Mouse (Mus musculus): Measurements from ENCODE around the gene Sel1l. TPM values are rescaled to one million over a fixed set of nuclear protein-coding genes. Genes with fewer than 3 reads are reported as not detected.

Sel1l gene
- total and polyA plus RNA-seq, 3 experiments, result 57.1 to 107 (median 80.1) TPM

DNA sequence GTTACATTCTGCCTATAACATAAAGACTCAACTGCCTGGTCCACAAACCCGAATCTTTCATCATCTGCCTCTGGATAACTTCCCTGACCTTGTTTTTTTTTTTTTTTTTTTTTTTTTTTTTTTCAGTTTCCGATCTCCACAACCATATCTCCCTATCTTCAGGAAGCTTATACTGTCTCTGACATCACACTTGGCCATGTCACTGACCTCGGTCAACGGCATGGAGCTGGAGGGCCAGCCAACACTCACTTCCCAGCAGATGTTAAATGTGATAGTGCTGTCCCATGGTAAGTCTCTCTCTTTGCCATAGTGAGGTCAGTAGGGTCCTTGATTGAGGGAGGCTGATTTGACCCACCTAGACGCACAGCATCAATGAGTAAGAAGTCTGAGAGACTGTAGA is 72.6 kb downstream of the Sel1l start:
- Histone ChIP-seq H3K4me3 (ENCODE audit: low read depth, low read length) (no peak overlapping the region; the same call in 1 of the 2 replicates), H3K36me3 (replicated peaks) (peaks cover 9% of the 10 kb centered on the region), H3K9me3 (replicated peaks) (no peaks in the 10 kb centered on the region), H3K4me1 (ENCODE audit: insufficient read depth, low read depth, low read length) (peaks cover 64% of the 10 kb centered on the region), H3K27me3 (ENCODE audit: insufficient read depth, low read length) (peaks cover 3% of the 10 kb centered on the region; the same call in 1 of the 2 replicates)
- ATAC-seq (ENCODE audit: extremely low read depth, insufficient number of reproducible peaks, low FRiP score, poor library complexity, severe bottlenecking) (no peak), DNase-seq (ENCODE audit: low spot score) (no peak)
- TF ChIP-seq TAL1 (conservative IDR thresholded peaks at IDR 0.05; ENCODE audit: low read depth, low read length) (no peak), CTCF (IDR thresholded peaks at IDR 0.05; ENCODE audit: low read depth, low read length) (no peak), POLR2AphosphoS5 (IDR thresholded peaks at IDR 0.05; ENCODE audit: insufficient replicate concordance, low read depth, low read length) (no peak), GATA1 (IDR thresholded peaks at IDR 0.05; ENCODE audit: borderline replicate concordance, low read length) (no peak), GATA2 (IDR thresholded peaks at IDR 0.05; ENCODE audit: borderline replicate concordance, low read depth, low read length) (no peak)

DNA sequence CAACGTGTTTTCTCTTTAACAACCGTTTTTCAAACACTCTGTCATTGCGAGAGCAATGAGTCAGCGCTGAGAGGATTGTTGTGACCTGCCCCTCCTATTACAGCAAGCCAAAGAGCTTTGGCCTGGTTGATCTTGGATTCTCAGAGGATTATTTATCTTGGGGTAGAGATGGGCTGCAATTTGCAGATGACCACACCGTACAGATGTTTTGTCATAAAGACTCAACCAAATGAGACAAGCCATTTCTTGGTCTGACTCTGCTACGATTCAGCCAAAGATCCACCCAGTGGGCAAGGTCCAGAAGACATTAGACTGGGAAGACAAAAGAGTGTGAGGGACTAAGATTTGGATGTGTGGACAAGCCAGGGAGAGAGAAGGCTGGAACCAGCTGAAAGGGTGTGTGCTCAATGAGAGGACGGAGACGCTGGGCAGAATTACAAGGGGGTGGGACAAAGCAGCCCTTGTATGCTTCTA is 74.1 kb downstream of the Sel1l start:
- no peaks in the 10 kb centered on the region for H3K9me3 ChIP-seq (replicated peaks)
- TF ChIP-seq TAL1 (conservative IDR thresholded peaks at IDR 0.05; ENCODE audit: low read depth, low read length), result no peak
- no peak for TF ChIP-seq POLR2AphosphoS5 (IDR thresholded peaks at IDR 0.05; ENCODE audit: insufficient replicate concordance, low read depth, low read length)
- no peak for TF ChIP-seq CTCF (IDR thresholded peaks at IDR 0.05; ENCODE audit: low read depth, low read length)
- no peak for TF ChIP-seq GATA1 (IDR thresholded peaks at IDR 0.05; ENCODE audit: borderline replicate concordance, low read length)
- TF ChIP-seq GATA2 (IDR thresholded peaks at IDR 0.05; ENCODE audit: borderline replicate concordance, low read depth, low read length), result no peak
- DNase-seq (ENCODE audit: low spot score), result no peak
- H3K4me1 ChIP-seq (ENCODE audit: insufficient read depth, low read depth, low read length), result peaks cover 71% of the 10 kb centered on the region
- no peak overlapping the region; the same call in 1 of the 2 replicates for H3K4me3 ChIP-seq (ENCODE audit: low read depth, low read length)
- peak; percentile 46; the same call in 1 of the 2 replicates for ATAC-seq (ENCODE audit: extremely low read depth, insufficient number of reproducible peaks, low FRiP score, poor library complexity, severe bottlenecking)
- H3K27me3 ChIP-seq (ENCODE audit: insufficient read depth, low read length), result peaks cover 3% of the 10 kb centered on the region; the same call in 1 of the 2 replicates
- peaks cover 14% of the 10 kb centered on the region for H3K36me3 ChIP-seq (replicated peaks)

GRCm38 (mm10) chr12:91768871-91769270 is 80.1 kb downstream of the Sel1l start:
- Histone ChIP-seq H3K36me3 (replicated peaks) (peaks cover 20% of the 10 kb centered on the region), H3K27me3 (ENCODE audit: insufficient read depth, low read length) (no peaks in the 10 kb centered on the region), H3K4me1 (ENCODE audit: insufficient read depth, low read depth, low read length) (peaks cover 76% of the 10 kb centered on the region), H3K9me3 (replicated peaks) (no peaks in the 10 kb centered on the region), H3K4me3 (ENCODE audit: low read depth, low read length) (no peak overlapping the region)
- no peak for ATAC-seq (ENCODE audit: extremely low read depth, insufficient number of reproducible peaks, low FRiP score, poor library complexity, severe bottlenecking)
- no peak for TF ChIP-seq GATA2 (IDR thresholded peaks at IDR 0.05; ENCODE audit: borderline replicate concordance, low read depth, low read length)
- no peak for TF ChIP-seq GATA1 (IDR thresholded peaks at IDR 0.05; ENCODE audit: borderline replicate concordance, low read length)
- TF ChIP-seq TAL1 (conservative IDR thresholded peaks at IDR 0.05; ENCODE audit: low read depth, low read length), result no peak
- TF ChIP-seq POLR2AphosphoS5 (IDR thresholded peaks at IDR 0.05; ENCODE audit: insufficient replicate concordance, low read depth, low read length), result no peak
- TF ChIP-seq CTCF (IDR thresholded peaks at IDR 0.05; ENCODE audit: low read depth, low read length), result no peak
- no peak for DNase-seq (ENCODE audit: low spot score)

DNA sequence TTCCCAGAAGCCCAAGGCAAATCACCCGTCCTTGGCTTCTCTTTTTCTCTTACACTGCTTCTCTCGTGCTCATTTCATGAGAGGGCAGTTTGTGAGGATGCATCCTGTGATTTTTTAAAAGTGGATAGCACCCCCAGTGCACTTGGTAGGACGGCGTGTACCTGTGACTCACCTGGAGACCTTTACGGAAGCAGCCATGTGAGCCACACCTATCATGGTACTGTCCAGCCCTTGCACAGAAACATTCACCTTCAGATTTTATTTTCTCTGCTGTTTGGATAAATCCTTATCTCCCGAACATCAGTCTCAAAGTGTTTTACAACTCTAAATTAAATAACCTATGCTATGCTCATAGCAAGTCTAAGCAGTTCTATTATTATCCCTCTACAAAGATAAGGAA is 80.8 kb downstream of the Sel1l start:
- no peak for ATAC-seq (ENCODE audit: extremely low read depth, insufficient number of reproducible peaks, low FRiP score, poor library complexity, severe bottlenecking)
- H3K9me3 ChIP-seq (replicated peaks), result no peaks in the 10 kb centered on the region
- no peak for TF ChIP-seq TAL1 (conservative IDR thresholded peaks at IDR 0.05; ENCODE audit: low read depth, low read length)
- DNase-seq (ENCODE audit: low spot score), result no peak
- H3K36me3 ChIP-seq (replicated peaks), result peaks cover 19% of the 10 kb centered on the region
- peaks cover 81% of the 10 kb centered on the region for H3K4me1 ChIP-seq (ENCODE audit: insufficient read depth, low read depth, low read length)
- no peaks in the 10 kb centered on the region for H3K27me3 ChIP-seq (ENCODE audit: insufficient read depth, low read length)
- H3K4me3 ChIP-seq (ENCODE audit: low read depth, low read length), result no peak overlapping the region

DNA sequence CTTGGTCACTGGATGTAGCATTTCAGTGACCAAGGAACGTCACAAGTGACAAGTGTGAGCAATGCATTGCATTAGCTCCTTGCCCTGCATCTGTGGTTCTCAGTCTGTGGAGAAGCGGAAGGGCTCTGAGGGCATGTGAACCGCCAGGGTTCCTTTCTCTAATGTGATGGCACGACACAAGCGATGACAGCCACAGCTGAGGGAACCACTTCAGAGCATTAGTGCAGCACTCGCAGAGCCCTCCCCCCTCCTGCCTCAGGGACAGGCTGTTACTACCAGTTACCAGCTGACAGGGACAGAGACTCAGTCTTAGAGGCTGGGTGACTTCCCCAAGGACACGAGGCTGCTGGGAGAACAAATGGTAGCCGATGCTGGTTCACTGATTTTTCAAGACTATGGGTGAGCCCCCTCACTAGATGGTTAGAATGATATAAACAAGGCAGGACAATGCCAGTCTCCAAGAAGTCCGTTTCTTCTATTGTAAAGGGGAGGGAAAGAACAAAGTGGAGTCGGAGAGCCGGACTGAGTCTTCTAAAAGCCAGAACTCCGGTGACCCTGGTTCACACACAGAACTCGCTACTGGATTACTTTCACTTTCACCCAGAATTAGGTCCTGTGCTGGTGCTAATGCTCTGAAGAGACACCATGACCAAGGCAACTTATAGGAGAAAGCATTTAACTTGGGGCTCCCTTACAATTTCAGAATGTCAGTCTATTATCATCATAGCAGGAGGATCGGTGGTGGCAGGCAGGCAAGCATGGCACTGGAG is 82.4 kb downstream of the Sel1l start:
- TF ChIP-seq TAL1 (conservative IDR thresholded peaks at IDR 0.05; ENCODE audit: low read depth, low read length) (no peak), GATA2 (IDR thresholded peaks at IDR 0.05; ENCODE audit: borderline replicate concordance, low read depth, low read length) (no peak), CTCF (IDR thresholded peaks at IDR 0.05; ENCODE audit: low read depth, low read length) (no peak), GATA1 (IDR thresholded peaks at IDR 0.05; ENCODE audit: borderline replicate concordance, low read length) (no peak), POLR2AphosphoS5 (IDR thresholded peaks at IDR 0.05; ENCODE audit: insufficient replicate concordance, low read depth, low read length) (no peak)
- Histone ChIP-seq H3K27me3 (ENCODE audit: insufficient read depth, low read length) (no peaks in the 10 kb centered on the region), H3K36me3 (replicated peaks) (peaks cover 26% of the 10 kb centered on the region), H3K9me3 (replicated peaks) (no peaks in the 10 kb centered on the region), H3K4me3 (ENCODE audit: low read depth, low read length) (peak overlapping the region; percentile 49; the same call in 1 of the 2 replicates), H3K4me1 (ENCODE audit: insufficient read depth, low read depth, low read length) (peaks cover 85% of the 10 kb centered on the region)
- peak; percentile 30; the same call in 1 of the 2 replicates for ATAC-seq (ENCODE audit: extremely low read depth, insufficient number of reproducible peaks, low FRiP score, poor library complexity, severe bottlenecking)
- no peak for DNase-seq (ENCODE audit: low spot score)

- Histone ChIP-seq H3K9me3 (replicated peaks) (no peaks in the 10 kb centered on the region), H3K4me1 (ENCODE audit: insufficient read depth, low read depth, low read length) (peaks cover 81% of the 10 kb centered on the region), H3K4me3 (ENCODE audit: low read depth, low read length) (peak overlapping the region; percentile 61; the same call in 1 of the 2 replicates), H3K27me3 (ENCODE audit: insufficient read depth, low read length) (no peaks in the 10 kb centered on the region), H3K36me3 (replicated peaks) (peaks cover 26% of the 10 kb centered on the region)
- DNase-seq (ENCODE audit: low spot score) (no peak), ATAC-seq (ENCODE audit: extremely low read depth, insufficient number of reproducible peaks, low FRiP score, poor library complexity, severe bottlenecking) (peak; percentile 24; the same call in 1 of the 2 replicates)
- TF ChIP-seq GATA2 (IDR thresholded peaks at IDR 0.05; ENCODE audit: borderline replicate concordance, low read depth, low read length), result no peak
- TF ChIP-seq POLR2AphosphoS5 (IDR thresholded peaks at IDR 0.05; ENCODE audit: insufficient replicate concordance, low read depth, low read length), result no peak
- TF ChIP-seq GATA1 (IDR thresholded peaks at IDR 0.05; ENCODE audit: borderline replicate concordance, low read length), result no peak
- TF ChIP-seq CTCF (IDR thresholded peaks at IDR 0.05; ENCODE audit: low read depth, low read length), result no peak
- TF ChIP-seq TAL1 (conservative IDR thresholded peaks at IDR 0.05; ENCODE audit: low read depth, low read length), result no peak
Measured at GRCm38 (mm10) chr12:91765504-91765903, 83.5 kb downstream of the Sel1l start.
